Mouse (Mus musculus) adrenal gland, adult 8-10 months (tissue): ENCODE measurements at regions not wholly inside any gene's neighbourhood (a gene's known extent, or its start where the extent isn't known, plus 50 kb on each side); places are given as distances from the start of the nearest gene placed in this dataset.

ENCODE experiments used
- DNase-seq: peaks from one replicate; pipeline ENCODE4 v3.0.0; 2022

DNA sequence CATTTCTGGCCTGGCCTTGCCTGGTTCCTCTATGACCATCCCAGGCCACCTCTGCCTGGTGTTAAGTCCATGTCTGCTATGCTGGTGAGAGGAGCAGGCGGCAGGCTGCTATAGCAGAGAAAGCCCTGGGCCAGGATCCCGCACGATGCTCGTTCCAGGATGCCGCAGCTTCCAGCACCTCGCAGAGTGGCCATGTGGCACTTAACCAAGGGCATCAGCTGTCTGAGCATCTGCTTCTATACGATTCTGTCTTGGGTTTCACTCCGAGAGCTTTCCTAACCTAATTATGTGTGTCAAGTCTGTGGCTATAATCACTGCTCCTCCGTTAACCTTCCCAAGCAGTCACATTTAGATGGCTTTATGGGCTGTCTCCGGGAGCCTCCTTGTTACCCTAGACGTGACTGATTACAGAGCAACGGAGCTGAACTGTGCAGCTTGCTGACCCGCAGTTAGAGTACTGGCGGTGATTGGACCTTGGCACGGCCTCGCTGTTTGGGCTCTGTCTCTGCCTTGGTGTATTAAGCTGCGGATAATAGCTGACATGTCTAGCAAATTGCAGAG lies 64.4 kb downstream of the Ackr3 start:
- no peak for DNase-seq

DNA sequence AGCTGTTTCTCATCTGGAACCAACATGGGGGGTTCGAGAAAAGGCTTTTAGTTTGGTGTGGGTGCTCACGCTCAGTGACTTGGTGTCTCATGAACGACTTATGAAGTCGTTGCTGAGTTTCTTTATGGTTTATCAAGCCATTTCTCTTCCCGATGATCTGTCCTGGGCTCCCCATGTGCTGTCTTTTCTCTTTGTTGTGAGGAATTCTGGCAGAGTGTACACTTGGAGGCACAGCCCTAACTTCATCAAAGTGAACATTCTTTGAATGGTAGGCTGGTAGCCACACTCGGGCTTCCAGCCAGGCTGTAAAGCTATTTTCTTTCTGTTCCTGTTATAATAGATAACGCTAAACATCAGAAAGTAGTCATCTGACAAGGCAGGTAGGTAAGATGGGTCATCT lies 65.2 kb downstream of the Ackr3 start:
- DNase-seq: no peak

DNA sequence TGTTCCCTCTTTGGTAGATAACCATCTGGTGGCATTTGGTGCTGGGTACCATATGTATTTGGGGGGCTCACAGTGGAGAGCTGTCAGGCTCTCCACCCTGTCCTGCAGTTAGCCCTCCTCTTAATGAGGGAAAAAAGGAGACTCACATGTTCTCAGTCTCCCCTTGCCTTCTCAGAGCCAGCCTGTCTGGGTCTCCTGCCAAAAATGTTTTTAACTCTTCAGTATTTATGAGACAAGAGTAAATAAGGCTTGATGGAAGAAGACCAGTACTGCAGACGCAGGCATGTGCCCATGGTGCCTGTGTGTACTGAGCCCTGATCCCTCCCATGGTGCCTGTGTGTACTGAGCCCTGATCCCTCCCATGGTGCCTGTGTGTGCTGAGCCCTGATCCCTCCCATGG lies 66.1 kb downstream of the Ackr3 start:
- DNase-seq: no peak

DNA sequence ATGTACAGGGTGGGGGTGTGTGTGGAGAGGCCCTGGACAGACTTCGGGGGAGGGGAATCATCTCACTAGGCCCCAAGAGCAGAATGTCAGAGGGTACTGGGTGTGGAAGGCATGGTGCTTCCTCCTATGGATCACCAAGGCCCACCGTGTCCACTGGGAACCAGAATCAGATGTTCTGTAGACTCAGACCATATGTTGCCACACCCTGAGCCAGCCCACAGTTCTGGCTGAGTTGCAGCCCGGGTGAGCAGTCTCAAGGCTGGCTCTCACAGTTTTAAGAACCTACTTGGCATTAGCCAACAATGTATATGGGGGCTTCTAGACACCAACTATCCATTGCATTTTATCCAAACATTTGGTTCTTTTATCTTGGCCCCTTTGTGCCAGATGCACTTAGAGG lies 67.5 kb downstream of the Ackr3 start:
- no peak for DNase-seq

DNA sequence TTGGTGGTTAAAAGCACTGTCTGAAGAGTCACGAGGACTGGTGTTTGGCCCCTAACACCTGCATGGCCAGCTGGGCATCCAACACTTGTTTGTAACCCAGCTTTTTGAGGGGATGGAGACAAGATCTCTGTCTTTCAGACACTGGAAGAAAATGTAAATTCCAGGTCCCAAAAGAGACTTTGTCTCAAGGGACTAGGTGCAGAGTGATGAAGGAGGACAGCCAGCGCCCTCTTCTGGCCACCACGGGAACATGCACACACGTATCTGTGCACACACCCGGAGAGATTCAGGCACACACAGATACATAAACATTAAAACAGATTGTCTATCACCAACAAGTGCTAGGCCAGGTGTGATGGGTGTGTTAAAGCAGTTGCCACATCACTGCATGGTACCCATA lies 68.6 kb downstream of the Ackr3 start:
- DNase-seq: no peak

DNA sequence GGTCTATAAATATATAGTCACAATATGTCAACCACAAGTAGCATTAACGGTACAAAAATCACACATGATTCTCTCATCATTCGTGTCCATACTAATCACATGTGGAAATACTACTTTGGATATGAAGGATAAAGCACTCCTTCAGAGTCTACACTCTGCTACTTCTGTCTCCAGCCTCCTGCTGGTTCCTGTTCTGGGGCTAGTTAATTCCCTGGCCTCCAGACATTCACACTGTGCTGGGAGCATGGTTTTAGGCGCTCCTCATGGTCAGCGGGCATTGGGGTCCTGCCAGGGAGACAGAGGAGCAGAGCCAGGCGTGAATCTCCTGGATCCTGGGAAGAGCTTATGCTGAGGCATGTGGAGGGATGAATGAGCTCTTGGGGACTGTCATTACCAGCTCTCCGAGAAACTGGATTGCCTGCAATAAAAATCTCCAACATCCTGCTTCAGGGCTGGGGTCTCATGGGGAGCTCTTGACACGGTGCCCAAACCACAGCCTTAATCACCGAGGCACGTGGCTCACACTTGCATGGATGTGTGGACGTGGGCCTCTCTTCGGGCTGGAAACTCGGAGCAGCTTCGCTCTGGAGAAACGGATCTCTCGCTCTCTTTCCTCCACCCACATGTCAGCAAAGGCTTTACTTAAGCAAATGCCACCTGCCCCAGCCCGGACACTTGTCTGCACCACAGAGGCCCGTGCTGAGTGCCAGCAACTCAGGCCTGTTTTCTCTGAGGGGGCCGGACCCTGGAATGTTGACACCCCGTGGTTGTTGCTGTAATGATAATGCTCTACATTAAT lies 69.2 kb downstream of the Ackr3 start:
- no peak for DNase-seq

DNA sequence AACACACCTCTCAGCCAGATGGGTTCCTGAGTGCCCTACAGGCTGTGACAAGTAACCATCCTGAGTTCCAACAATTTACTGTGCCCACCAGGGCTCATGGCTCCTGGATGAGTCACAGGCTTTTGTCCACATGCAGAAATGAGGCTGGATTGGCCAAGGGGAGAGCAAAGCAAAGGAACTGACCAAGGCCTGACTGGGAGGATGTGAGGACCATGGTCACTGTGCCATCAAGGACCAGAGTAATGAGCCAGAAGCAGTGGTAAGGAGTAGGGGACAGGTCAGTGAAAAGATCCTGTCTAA lies 69.8 kb downstream of the Ackr3 start:
- DNase-seq: no peak

DNA sequence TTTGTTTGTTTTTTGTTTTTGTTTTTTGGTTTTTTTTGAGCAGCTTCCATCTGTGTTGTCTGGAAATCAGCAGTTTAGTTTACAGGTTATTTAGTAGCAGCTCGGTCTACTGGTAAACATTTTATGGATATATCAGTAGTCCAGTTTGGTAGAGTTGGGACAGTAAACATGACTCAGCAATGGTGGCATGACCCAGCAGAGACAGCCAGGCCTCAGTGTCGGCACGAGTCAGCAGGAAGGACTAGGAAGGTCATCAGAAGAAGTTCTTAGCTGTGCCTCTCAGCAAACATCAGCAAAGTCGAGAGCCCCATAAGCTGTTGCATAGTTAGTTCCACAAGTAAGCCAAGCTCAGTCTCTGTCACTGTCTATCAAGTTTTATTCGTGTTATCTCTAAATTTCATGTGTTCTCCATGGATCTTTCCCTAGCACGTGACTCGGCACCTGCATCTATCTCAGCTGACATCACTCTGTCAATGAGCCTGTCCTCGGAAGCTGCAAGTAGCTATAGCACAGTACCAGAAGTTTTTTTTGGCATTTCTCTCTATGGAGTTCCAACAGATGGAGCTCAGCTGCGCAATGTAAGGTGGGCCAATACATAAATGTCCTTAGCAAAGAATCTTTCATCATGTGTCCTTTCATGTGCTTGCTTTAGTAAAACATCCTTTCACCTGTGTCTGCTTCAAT lies 71.3 kb downstream of the Ackr3 start:
- no peak for DNase-seq

DNA sequence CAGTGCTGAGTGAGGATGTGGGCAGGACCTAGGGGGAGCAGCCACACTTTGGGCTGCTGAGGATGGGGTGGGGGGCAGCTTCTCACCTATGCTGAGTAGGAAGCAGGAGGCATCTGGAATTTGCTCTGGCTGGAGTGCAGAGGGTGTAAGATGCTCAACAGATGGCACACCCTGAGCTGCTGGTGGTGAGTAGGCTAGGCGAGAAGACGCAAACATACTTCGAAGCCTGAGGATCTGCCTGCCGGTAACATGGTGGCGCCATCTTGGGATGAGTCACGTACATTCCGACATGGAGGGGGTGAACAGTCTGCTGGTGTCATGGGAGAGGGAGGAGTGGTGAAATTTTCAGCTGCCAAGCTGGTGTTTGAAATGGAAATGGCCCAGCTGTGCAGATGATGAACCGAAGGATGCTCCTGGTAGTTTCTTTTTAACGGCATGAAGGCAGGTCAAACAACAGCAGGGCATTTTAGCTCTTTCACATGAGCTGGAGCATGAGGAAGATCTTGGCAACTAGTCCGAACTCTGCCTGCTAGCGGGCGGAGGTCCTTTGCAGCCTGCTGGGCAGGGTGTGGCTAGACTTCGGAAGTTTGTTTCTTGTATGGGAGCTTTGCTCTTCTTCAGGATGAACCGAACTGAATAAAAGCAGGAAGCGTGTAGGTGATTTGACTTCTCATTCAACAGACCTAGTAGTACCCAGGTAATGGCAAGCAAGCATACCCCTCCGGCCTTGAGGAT lies 72.2 kb downstream of the Ackr3 start:
- DNase-seq: no peak

DNA sequence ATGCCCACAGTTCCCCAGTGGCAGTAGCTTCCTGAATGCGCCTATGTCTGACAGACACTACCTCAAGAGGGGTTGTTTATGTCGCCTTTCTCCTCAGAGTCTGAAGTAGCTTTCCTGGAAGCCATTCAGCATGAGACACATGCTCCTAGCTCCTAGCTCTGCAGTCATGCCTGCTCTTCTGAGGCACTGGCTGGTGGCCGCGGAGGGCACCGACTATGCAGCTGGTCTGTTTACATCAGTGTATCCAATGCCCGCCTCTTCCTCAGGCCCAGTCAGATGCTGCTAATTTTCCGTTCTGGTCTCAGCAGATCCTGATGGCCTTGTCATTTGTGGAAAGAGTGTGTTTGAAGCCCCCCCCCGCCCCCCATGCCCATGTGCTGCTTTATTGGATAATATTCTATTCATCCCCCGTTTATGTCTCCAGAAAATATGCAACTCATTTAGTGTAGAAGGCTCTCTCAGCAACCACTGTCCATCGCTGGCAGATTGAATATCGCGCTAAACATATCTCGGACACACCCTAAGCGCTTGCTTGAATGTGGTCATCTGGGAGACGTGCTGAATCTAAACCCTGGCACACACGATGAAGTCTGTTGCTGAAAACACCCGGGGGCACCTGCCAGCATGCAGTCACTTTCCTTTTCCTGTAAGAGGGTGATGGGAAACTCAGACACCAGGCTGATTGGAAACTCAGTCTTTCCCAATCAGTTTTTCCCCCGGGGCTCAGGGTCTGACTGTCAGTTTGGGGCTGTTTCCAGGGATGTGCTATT lies 73.9 kb downstream of the Ackr3 start:
- DNase-seq: no peak

DNA sequence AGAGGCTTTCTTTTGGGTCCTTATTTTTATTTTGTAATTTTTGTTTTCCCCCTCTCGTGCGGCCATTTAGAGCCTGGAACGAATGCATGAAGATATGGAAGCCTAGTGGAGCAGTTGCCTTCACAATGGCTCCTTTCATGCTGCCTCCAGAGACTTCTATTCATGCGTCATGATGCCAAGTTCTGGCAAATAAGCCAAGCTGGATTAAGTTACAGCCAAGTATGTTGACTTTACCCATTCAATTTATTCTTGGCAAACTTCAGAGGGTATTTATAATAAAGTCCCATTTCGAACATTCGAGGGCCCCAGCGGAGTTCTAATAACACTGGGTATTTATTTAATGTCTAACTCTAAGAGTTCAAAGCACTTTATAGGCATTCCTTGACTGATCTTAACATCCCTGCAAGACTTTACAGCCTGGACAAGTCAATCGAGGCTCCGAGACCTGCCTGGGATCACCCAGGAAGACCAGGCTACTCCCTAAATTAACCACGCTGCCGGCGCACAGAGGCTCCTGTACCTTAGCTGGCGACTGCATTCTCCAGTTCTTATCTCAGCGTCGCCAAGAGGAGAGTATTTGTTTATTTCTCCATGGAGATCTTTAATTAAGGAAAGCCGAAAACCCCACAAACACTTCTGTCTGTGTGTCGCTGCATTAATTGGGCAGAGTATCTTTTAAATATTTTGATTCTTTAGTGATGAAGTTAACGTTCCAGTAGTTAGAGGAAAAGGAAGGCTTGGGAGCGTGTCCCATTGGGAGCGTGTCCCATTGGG lies 75.5 kb downstream of the Ackr3 start:
- DNase-seq: no peak

DNA sequence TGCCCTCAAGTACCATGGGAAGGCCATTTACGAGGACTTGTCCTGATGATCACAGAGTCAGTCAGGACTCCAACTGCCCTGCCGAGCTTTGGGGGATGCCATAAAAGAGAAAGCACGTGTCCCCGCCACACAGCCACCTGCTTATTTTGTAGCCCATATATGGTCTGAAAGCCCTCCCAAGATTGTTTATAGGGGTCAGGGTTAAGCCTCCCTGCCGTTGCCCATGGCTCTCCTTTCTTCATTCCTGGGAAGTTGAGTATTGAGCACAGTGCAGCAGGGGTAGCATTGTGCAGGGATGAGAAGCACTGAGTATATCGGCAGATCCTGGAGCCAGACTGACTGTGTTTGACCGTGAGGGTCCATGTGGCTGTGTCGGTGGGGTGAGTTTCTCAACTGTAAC lies 76.4 kb downstream of the Ackr3 start:
- DNase-seq: no peak

DNA sequence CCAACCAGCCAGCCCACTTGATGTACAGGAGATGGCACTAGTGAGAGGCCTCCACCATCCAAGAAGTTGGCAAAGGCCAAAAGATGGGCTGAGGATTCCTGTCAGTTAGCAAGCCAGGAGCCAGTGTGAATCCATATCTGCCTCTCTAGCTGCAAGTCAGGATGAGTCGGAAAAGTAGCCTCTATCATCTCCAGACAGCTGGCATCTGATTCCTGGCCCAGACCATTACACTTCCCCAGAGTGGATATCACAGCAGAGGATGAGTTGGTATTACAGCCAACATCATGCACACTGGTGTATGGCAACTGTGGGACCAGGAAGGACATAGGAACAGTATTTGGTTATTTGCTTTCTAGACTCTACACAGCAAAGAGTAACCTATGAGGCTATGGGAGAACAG lies 77.5 kb downstream of the Ackr3 start:
- DNase-seq: no peak

DNA sequence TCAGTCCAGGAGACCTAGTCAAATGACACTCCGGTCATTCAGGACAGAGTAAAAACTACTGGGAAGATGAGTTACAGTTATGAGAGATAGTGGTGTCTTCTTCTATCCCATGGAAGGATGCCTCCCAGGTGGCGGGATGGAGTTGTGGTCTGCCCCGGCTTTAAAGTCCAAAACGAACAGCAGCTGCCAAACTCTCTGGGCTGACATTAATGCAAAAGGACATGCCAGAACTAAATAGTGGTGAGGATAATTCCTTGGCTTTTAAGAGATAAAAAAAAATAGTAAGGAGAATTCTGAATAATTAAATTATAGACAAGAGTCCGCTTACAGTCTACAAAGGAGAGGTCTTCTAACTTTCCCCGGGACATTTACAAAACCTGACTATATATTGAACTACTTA lies 78.2 kb downstream of the Ackr3 start:
- no peak for DNase-seq

DNA sequence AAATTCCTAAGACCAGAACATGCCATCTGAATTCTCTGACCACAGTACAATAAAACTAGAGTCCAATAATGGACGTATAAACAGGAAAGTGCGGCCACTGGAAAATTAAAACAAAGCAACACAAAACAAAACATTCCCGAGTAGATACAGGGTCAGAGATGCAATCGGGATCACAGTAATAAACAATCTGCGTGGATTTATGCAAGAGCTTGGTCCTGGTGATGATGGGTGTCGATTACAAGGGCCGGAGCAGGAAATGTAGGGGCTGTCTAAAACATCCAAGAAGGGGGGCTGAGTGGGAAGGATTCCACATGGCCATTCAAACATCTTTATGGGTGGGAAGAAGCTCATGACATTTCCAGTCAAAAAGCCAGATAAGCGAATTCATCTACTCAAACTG lies 78.6 kb downstream of the Ackr3 start:
- no peak for DNase-seq

DNA sequence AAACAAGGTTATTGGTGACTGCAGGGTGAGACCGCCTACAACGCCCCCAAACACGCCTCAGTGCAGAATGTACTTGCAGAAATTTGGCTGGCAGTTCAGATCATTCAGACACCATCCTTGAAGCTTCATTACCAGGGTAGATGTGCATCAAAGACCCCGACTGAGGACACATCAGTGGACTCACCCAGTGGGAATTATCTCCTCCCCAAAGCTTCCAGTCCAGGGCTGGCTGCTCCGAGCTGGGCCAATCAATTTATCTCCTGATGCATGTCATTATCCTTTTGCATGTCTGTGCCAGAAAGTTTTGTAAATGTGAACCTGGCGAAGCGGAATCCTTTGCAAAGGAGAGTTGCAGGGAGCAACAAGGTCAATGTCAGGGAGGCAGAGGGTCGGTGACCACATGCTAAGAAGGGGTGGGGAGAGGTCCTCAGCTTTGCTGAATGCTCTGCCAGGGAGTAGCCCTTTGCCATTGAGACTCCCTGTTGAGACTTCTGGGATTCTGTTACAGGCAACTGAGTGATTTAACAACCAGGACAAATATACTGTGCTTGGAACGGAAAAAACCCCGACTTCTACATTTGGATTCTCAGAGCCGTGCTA lies 79.5 kb downstream of the Ackr3 start:
- no peak for DNase-seq

DNA sequence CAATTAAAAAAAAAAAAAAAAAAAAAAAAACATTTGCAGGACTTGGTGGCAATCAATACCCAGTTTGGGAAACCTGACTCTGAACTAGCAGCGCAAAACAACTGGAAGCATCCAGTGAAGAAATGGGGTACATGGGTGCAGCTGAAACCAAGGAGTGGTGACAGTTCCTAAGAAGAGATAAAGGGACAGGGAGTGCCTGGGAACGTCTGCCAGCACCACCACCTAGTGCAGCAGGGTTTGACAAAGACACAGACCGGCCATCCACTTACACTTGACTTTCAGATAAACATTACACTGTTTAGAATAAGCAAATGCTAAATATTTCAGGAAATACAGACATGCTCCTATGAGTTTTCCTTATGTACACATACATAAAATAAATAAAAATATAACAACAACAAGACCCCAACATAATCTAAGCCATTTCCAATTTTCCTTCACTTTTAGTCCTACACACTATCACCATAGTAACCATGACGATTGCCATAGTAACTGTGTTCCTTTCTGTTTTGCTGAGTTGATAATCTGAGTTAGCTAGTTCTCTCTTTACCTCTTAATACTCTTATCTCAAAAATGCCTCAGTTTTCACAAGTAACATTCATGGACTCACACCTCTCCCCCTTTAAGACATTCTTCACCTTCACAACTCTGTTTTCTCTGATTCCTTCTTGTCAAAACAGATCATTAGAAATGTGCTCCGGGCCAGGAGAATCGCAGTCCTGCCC lies 80.3 kb downstream of the Ackr3 start:
- DNase-seq: no peak

DNA sequence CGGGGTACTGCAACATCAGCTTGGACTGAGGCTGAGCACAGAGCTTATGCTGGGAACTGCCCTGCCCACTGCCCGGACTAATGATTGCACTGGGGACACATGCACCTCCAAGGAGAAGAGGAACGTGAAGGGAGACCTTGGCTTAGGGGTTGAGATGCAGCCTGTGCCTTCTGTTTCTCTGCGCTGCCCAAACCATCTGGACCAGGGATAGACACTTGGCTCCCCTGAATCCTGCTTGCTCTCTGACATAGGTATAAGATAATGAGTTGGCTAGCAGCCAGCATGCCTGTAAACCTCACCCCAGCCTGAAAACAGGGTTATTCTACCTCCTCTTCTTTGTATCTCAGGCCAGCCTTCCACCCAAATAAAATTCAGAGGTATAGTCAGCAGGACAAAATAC lies 81.5 kb downstream of the Ackr3 start:
- DNase-seq: no peak

DNA sequence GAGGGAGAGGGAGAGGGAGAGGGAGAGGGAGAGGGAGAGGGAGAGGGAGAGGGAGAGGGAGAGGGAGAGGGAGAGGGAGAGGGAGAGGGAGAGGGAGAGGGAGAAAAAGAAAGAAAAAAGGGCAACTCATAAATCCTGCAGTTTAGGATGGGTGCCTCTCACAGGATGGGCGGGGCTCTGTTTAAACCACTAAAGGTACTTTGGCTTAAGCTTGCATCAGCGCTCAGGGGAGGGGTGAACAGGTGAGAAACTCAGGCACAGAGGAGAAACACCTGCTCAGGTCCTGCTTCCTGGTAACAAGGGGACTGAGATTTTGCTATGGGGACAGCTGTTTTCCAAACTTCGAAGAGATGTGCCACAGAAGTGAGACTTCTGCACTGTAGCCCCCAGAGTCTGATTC lies 83.5 kb downstream of the Ackr3 start:
- DNase-seq: no peak

DNA sequence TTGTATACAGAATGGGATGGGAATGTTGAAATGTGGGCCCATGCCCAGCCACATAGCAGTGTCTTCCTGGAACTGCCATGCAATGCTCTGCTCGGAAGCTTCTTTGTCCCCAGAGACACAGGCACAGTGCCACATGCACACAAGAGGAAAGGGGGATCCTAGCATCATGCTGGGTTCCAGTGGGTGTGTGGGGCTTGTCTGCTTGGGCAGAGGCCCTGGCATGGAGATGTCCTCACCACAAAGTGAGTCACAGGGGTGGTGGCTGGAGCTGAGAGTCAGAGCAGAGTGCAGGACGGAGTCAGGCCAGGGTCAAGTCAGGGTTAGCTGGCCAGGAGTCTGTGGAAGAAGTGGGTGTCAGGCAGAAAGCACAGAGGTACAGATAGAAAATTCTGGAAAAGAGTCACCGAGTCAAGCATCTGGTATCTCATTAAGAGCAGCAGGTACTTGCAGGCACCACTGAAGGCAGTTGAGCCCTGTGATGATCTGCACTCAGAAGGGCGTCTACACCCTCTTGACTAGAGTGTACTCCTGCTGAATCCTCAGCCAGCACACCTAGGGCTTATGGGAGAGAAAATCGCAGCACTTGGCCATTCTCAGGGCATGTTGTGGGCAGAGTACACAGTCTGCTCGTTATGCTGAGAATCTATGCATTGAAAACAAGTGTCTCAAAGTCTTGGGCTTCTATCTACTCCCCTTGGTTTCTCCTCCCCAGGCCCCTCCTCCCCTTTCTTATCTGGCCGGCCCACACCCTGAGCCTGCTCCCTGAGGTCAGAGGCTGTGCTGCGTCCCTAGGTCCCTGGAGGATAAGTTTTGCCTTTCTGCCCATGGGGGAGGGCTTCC lies 85.3 kb downstream of the Ackr3 start:
- DNase-seq: peak; percentile 67
